ENCODE assay signal across 30 mouse cellular contexts in genomic region chr3:117331502-117331901, GRCm38 (mm10). TPM values are rescaled to one million over a fixed set of nuclear protein-coding genes. Genes with fewer than 3 reads are reported as not detected.
"Had no signal": no experiment of that assay in that cellular context is flagged by ENCODE, and none has a peak within 500 bp of the region (broad histone marks: within the 10 kb centered on the region; RNA-seq: fewer than 3 reads in every experiment).

No protein-coding gene starts in this region.

- ATAC-seq: forebrain, embryonic 13.5 days; forebrain, embryonic 14.5 days; forebrain, embryonic 15.5 days; forebrain, embryonic 16.5 days; forebrain, postnatal 0 days had no signal

- H3K27ac ChIP-seq: embryonic facial prominence, embryonic 10.5 days; embryonic facial prominence, embryonic 12.5 days; embryonic facial prominence, embryonic 13.5 days; embryonic facial prominence, embryonic 15.5 days; forebrain, embryonic 10.5 days; forebrain, embryonic 12.5 days; forebrain, embryonic 13.5 days; forebrain, embryonic 15.5 days; gastrocnemius, adult 2 months had no signal

- H3K27me3 ChIP-seq: embryonic facial prominence, embryonic 12.5 days; embryonic facial prominence, embryonic 13.5 days; embryonic facial prominence, embryonic 15.5 days; forebrain, embryonic 12.5 days; forebrain, embryonic 13.5 days; forebrain, embryonic 15.5 days had no signal

- H3K9ac ChIP-seq: embryonic facial prominence, embryonic 12.5 days; embryonic facial prominence, embryonic 13.5 days; embryonic facial prominence, embryonic 15.5 days; forebrain, embryonic 12.5 days; forebrain, embryonic 13.5 days; forebrain, embryonic 15.5 days; forebrain, postnatal 0 days had no signal

- DNase-seq: cerebellum, adult 2 months; cerebellum, adult 8-10 months; cerebellum, adult 9-10 months; cerebellum, adult 9-11 months; cerebellum, postnatal 10 days; cerebellum, postnatal 14 days; cerebellum, postnatal 25 days; cerebellum, postnatal 36 days; embryo, embryonic 11 days; forebrain, postnatal 0 days; gastrocnemius, adult 2 months; gastrocnemius, postnatal 10 days; gastrocnemius, postnatal 14 days; gastrocnemius, postnatal 25 days; gastrocnemius, postnatal 36 days; heart, adult 11 months; heart, adult 18-20 months had no signal

- H3K4me3 ChIP-seq: embryonic facial prominence, embryonic 10.5 days; embryonic facial prominence, embryonic 12.5 days; embryonic facial prominence, embryonic 13.5 days; embryonic facial prominence, embryonic 15.5 days; erythroblast, embryonic 14.5 days; forebrain, embryonic 10.5 days; forebrain, embryonic 12.5 days; forebrain, embryonic 13.5 days; forebrain, embryonic 15.5 days; gastrocnemius, adult 2 months had no signal

- H3K4me1 ChIP-seq: embryonic facial prominence, embryonic 10.5 days; embryonic facial prominence, embryonic 12.5 days; embryonic facial prominence, embryonic 13.5 days; embryonic facial prominence, embryonic 15.5 days; forebrain, embryonic 10.5 days; forebrain, embryonic 12.5 days; forebrain, embryonic 13.5 days; forebrain, embryonic 15.5 days had no signal

- H3K36me3 ChIP-seq: embryonic facial prominence, embryonic 10.5 days; embryonic facial prominence, embryonic 12.5 days; embryonic facial prominence, embryonic 13.5 days; embryonic facial prominence, embryonic 15.5 days; forebrain, embryonic 10.5 days; forebrain, embryonic 12.5 days; forebrain, embryonic 15.5 days had no signal

RNA-seq across cellular contexts. Expression of gene Plppr4, which starts 29.2 kb away (rescaled TPM):
- total RNA-seq: common myeloid progenitor, adult 5-6 weeks; granulocyte monocyte progenitor cell, adult 5-6 weeks had no signal
